Mouse (Mus musculus) cerebellum, adult 8-10 months (tissue): Measurements from ENCODE around the gene Nxnl1.

Experiments used
- DNase-seq: peaks from one replicate; pipeline ENCODE4 v3.0.0; 2022

The Nxnl1 gene

GRCm38 (mm10) chr8:71566501-71566900 is at the start of gene Nxnl1:
Gene Nxnl1 (minus strand): TSS chr8:71566601.
- DNase-seq = no peak

GRCm38 (mm10) chr8:71613418-71613817 is 47.0 kb upstream of the Nxnl1 start:
- no peak for DNase-seq

GRCm38 (mm10) chr8:71612141-71612540 is 45.7 kb upstream of the Nxnl1 start:
- DNase-seq = no peak

- peak; percentile 95 for DNase-seq
These were observed 44.6 kb upstream of the Nxnl1 start, which contains the start of gene Colgalt1 for GRCm38 (mm10) chr8:71610822-71611651. Gene Colgalt1 (plus strand): TSS chr8:71610998.

GRCm38 (mm10) chr8:71604021-71604420 is 37.6 kb upstream of the Nxnl1 start:
- DNase-seq = no peak

GRCm38 (mm10) chr8:71602666-71603334 is 36.4 kb upstream of the Nxnl1 start:
- no peak for DNase-seq

- no peak for DNase-seq
These were observed 35.7 kb upstream of the Nxnl1 start for GRCm38 (mm10) chr8:71601939-71602665.

- DNase-seq = no peak
These were observed 32.4 kb upstream of the Nxnl1 start for GRCm38 (mm10) chr8:71598841-71599240.

- no peak for DNase-seq
These were observed 32.0 kb upstream of the Nxnl1 start for GRCm38 (mm10) chr8:71598375-71598774.

GRCm38 (mm10) chr8:71597451-71597850 is 31.1 kb upstream of the Nxnl1 start, which contains the start of gene Fam129c:
Gene Fam129c (plus strand): TSS chr8:71597648.
- no peak for DNase-seq

GRCm38 (mm10) chr8:71596798-71597197 is 30.4 kb upstream of the Nxnl1 start:
- DNase-seq = no peak

GRCm38 (mm10) chr8:71596384-71596783 is 30.0 kb upstream of the Nxnl1 start:
- no peak for DNase-seq

GRCm38 (mm10) chr8:71595862-71596261 is 29.5 kb upstream of the Nxnl1 start:
- DNase-seq = peak; percentile 94

GRCm38 (mm10) chr8:71594324-71594722 is 27.9 kb upstream of the Nxnl1 start:
- no peak for DNase-seq

- no peak for DNase-seq
These were observed 27.3 kb upstream of the Nxnl1 start for GRCm38 (mm10) chr8:71593556-71594323.

- DNase-seq = peak; percentile 93
These were observed 26.2 kb upstream of the Nxnl1 start for GRCm38 (mm10) chr8:71592374-71593170.

- DNase-seq = peak; percentile 97
These were observed 25.3 kb upstream of the Nxnl1 start, which contains the start of gene Pgls for GRCm38 (mm10) chr8:71591471-71592373. Gene Pgls (plus strand): TSS chr8:71592176.

GRCm38 (mm10) chr8:71591017-71591416 is 24.6 kb upstream of the Nxnl1 start:
- DNase-seq = peak; percentile 17

- DNase-seq = no peak
These were observed 22.4 kb upstream of the Nxnl1 start for GRCm38 (mm10) chr8:71588762-71589161.

GRCm38 (mm10) chr8:71586891-71587290 is 20.5 kb upstream of the Nxnl1 start:
- no peak for DNase-seq
